Mouse (Mus musculus) ES-E14 (cell line): ENCODE measurements around the gene Mark2.

Experiments
- CHD2 ChIP-seq: IDR thresholded peaks from 2 replicates; pipeline ENCODE4 v1.6.1; 2014; ENCODE audit warnings: mild to moderate bottlenecking, low read depth, low read length, inconsistent platforms
- HCFC1 ChIP-seq: IDR thresholded peaks from 2 replicates; pipeline ENCODE4 v1.6.1; 2012; ENCODE audit warnings: low read length, inconsistent platforms, borderline replicate concordance; ENCODE audit not compliant: insufficient read depth
- MAFK ChIP-seq: IDR thresholded peaks from 2 replicates; pipeline ENCODE4 v1.6.1; 2014; ENCODE audit warnings: mild to moderate bottlenecking, low read depth, low read length, inconsistent platforms; ENCODE audit not compliant: insufficient read depth
- ZC3H11A ChIP-seq: IDR thresholded peaks from 2 replicates; pipeline ENCODE4 v1.6.1; 2012; ENCODE audit warnings: low read depth, mild to moderate bottlenecking, inconsistent platforms, low read length, borderline replicate concordance
- ZNF384 ChIP-seq: IDR thresholded peaks from 2 replicates; pipeline ENCODE4 v1.6.1; 2012; ENCODE audit warnings: low read depth, low read length, inconsistent platforms

DNA sequence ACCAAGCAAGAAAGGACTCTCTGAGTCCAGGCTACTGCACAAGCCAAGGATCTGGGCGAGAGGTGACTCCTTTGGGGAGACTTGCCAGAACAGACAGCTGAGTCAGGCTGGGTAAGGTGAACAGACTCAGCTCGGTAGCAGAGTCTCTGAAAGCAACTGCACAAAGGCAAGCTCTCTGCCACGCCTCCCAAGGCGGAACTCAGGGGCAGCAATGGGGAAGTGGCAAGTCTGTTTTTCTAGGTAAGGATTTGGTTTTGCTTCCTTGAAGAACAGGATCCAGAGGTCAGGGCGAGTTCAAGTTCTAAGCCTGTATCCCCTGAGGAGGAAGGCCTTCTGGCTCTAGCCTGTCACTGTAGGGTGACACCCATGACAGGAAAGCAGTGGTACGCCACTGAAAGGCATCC is 115.1 kb downstream of the Mark2 start:
- TF ChIP-seq MAFK, result no peak
- TF ChIP-seq ZNF384, result no peak
- TF ChIP-seq HCFC1, result no peak
- no peak for TF ChIP-seq ZC3H11A
- no peak for TF ChIP-seq CHD2
